Mouse (Mus musculus) monocyte, adult 2 months (primary cell): ENCODE measurements around the gene Nsun2.

Source experiments
- DNase-seq, 2 experiments: peaks; one replicate each; pipeline ENCODE4 v3.0.0; 2022; ENCODE audit warnings: low spot score in 2 of 2, low read depth in 1 of 2

Nsun2 gene

GRCm38 (mm10) chr13:69523444-69524157 lies 9.9 kb upstream of the Nsun2 start:
- DNase-seq, result no peak

DNA sequence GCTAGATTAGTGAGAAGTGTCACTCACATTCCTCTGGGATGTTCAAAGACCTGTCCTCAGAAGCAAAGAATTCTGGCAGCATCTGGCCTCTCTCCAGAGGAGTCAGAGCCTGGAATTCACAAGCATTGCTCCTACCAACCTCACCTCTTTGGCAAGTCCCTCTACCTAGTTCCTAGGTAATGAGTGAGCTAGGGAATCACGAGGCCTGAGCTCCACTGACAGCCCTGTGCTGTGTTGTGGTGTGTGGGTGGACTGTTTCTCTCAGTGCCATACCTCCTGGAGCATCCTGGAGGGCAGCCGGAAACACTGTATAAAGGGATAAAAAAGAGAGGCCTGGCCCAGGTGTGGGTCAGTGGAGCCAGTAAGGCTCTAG lies 9.4 kb upstream of the Nsun2 start:
- DNase-seq, result no peak

DNA sequence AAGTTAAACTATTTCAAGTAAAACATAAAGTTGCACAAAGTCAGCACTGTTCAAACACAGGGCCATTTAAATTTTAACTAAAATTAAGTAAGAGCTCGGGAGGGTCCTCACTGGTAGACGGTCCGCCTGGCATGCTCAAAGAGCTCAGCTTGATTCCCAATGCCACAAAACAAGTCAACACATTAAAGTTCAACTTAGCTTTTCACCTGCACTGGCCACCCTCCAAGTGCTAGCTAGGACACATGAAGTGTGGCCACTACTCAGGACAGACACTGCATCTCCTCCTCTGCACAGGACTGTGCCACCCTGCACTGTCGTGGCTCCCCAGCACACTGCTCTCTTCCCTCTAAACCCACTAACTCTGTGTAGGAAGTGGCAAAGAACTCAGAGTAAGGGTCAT lies 7.7 kb upstream of the Nsun2 start:
- no peak for DNase-seq

DNA sequence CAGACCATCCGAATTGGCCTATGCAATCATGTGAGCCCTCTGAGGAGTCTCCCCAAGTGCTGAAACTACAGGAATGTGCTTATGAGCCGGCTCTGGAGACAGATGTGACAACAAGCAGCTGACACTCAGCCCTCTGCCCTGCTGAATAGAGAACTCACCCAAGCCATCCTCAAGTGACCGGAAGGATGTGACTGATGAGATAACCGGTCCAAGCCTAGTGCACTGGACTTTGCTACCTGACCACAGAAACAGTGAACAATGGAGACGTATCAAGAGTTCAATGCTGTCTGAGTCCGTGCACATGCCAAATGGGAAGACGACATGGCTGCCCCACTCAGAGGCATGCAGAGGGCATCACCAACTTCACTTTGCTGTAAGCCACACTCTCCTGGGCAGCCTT lies 5.0 kb upstream of the Nsun2 start:
- DNase-seq, result no peak

DNA sequence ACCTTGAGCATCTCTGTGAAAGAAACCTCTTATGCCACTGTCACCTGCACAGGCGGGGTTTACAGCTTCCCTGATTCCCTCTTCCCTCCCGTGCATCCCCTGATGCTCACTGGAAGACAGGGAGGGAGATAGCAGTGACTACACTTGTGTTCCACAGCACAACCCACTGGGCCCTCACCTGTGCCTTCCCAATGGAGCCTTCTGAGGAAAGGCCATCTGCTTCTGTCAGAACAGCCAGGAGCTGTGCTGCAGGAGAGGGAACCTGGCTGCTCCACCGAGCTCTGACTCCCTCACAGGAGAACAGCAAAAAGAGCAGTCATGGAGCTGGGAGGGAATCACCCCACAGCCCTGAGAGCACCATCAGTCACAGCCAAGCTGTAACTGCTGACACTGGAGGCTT lies 3.4 kb upstream of the Nsun2 start:
- DNase-seq, result no peak

DNA sequence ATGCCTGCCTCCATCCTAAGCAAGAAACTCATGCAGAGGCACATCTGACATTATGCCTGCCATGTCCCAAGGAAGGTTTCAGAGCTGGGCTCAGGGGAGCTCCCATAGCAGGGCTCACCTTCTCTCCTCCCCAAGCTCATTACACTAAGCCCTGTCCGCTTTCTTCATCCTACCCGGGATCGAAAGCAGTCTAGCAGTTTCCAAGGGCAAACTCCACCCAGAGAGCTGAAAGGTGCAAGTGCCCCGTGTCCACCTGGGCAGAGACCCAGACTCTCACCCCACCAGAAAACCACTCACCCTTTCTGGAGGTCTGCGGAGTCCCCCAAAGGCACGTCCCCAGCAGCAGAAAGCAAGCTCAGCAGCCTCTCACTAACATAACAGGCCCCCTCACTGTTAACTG lies 2.6 kb upstream of the Nsun2 start:
- no peak for DNase-seq

- DNase-seq, result no peak
Measured at GRCm38 (mm10) chr13:69531431-69531830, 2.1 kb upstream of the Nsun2 start.

DNA sequence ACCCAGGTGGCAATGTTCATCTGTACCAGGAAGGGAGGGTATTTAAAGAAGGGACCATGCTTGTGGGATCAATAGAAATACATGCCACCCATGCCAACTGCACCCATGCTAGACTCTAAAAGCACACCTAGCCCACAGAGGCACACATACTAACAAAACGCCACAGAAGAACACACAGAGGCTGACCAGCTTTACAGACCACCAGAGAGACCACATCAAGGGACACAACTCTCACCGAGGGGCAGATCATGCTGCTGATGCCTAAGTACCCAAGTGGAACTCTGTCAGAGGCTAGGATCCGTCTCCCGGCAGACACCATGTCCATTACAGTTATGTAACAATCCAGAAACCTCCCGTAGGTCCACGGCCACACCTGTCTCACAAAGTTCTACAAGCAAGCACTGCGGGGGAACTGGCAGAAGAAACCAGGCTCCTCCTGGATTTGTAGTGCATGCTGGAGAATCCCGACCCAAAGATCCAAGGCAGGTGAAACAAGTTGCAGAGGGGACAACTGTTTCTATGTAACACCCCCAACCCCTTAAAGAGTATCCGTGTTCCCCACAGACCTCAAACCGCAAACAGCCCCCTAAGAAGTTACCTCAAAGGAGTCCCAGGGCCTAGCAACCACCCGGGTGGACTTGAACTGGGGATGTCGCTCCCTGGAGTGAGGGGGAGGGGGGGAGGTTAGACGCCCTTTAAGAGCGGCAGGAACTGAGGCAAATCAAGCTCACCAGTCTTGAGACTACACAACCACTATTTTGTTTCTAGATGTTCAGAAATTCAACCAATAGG lies 1.2 kb upstream of the Nsun2 start:
- no peak for DNase-seq

GRCm38 (mm10) chr13:69532893-69533404 lies 597 bp upstream of the Nsun2 start:
- no peak for DNase-seq

GRCm38 (mm10) chr13:69534334-69534653 lies 748 bp downstream of the Nsun2 start, which contains the start of gene Tent4a:
Gene Tent4a, minus strand, starts transcription at chr13:69534617.
- DNase-seq, result no peak

GRCm38 (mm10) chr13:69534654-69535551 lies 1.4 kb downstream of the Nsun2 start:
- peak; percentile 88 to 95 for DNase-seq

- DNase-seq, result no peak
Measured at GRCm38 (mm10) chr13:69536021-69536420, 2.5 kb downstream of the Nsun2 start.

DNA sequence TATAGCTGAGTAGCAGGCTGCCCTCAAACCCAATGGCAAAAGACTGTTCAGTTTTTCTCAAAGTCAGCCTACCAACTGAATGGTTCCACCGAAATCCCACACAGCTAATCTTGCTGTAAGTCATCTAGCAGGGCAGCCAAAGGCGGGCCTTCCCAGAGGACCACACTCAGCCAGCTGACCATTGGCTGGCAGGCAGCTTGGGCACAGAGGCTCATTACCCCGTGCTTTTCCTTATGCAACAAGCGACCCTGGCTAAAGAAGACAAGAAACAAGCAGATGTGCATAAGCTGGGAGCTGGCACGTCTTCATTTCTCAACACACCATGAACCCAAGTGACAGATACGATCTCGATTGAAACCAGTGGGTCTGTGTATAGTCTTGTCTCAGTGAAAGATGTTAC lies 3.8 kb downstream of the Nsun2 start:
- no peak for DNase-seq

- no peak for DNase-seq
Measured at GRCm38 (mm10) chr13:69538327-69538726, 4.8 kb downstream of the Nsun2 start.

- no peak for DNase-seq
Measured at GRCm38 (mm10) chr13:69541209-69541608, 7.7 kb downstream of the Nsun2 start.

DNA sequence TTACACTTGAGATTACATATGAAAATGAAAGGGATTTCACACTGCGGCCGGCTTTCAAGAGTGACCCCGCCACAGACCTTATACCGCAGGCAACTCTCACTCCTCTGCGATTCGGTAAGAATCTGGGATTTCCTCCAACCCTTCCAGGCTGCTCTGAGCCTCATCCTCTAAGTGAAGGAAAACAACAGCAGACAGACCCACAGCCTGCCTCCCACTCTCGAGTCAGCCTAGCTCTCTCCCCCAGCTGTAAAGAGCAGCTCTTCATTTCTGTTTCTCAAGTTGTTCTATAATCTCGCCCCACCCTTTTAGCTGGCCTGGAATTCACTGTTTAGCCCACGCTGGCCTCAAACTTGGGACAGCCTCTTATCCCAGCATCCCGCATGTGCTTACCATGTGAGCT lies 8.2 kb downstream of the Nsun2 start:
- no peak for DNase-seq

DNA sequence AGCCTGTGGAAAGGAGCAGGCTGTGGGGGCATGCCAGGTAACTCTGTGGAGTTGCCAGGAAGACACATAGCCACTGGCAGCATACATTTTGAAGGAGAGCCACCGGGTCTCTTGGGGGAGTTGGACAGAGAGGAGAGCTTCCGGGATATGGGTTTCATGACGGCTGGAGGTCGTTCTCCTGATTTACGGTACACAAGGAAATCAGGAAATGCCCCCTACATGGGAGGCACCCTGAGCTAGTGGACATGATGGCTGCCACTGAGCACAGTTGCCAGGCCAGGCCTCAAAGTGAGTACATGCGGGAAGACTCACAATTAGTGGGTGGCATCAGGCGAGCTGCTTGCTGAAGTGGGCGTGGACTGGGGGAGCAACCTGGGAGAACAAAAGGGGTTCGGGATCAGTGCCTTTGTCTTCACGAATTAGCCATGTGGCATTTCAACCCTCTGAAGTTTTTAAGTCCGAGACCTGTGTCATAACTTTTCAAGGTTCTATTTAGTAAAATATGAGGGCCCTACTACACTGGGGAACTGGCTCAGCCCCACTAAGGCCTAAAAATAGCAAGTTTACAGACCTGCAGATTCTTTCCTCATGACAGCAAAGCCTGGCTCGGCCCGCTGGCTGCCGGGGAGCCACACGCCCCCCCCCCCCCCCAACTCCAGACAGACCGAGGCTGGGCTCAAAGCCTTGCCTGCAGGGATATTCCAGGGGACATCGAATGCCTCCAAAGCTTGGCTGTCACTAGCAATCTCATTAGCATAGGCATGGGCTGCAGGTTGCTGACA lies 9.2 kb downstream of the Nsun2 start:
- no peak for DNase-seq

DNA sequence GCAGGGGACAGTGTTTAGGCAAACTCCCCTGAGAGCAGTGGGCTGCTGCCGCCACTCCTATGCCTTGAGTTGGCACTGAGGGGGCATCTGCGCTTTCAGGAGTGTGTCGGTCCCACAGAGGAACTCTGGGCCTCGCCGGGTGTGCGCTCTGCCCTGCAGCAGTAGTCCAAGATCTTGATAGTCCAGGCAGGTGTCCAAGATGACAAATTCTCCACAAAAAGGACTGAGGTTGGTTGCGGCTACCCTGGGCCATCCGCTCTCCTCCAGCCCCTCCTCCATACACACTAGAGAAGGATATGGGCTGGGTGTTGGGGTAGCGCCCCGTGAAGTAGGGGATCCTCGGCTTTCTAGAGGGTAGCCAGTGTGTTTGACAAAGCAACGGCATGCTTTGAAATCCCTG lies 10.0 kb downstream of the Nsun2 start:
- no peak for DNase-seq

DNA sequence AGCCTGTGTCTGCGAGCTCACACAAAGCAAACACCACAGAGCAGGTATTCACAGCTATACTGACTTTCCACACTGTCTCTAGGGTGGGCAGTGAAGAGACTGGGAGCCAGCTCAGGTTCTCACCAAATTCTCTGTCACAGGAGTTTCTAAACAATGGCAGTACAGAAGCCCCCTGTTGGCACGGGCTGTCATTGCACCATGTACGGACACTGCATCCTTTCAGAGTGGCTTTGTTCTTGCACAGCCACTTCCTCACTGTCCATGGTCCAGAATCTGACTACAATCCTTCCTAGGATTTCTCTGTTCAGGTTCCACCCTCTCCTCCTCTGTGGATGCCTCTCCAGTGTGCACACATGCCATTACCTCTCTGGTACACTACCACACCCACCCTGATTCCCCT lies 11.5 kb downstream of the Nsun2 start:
- peak in 1 of 2 experiments; percentile 20 for DNase-seq

GRCm38 (mm10) chr13:69547488-69548180 lies 14.1 kb downstream of the Nsun2 start:
- no peak for DNase-seq
